Mouse (Mus musculus) monocyte, adult 2 months (primary cell): Measurements from ENCODE around the gene Tnxb.

Source experiments
- DNase-seq, 2 experiments: peaks; one replicate each; pipeline ENCODE4 v3.0.0; 2022; ENCODE audit warnings: low spot score in 2 of 2, low read depth in 1 of 2

Tnxb gene

DNA sequence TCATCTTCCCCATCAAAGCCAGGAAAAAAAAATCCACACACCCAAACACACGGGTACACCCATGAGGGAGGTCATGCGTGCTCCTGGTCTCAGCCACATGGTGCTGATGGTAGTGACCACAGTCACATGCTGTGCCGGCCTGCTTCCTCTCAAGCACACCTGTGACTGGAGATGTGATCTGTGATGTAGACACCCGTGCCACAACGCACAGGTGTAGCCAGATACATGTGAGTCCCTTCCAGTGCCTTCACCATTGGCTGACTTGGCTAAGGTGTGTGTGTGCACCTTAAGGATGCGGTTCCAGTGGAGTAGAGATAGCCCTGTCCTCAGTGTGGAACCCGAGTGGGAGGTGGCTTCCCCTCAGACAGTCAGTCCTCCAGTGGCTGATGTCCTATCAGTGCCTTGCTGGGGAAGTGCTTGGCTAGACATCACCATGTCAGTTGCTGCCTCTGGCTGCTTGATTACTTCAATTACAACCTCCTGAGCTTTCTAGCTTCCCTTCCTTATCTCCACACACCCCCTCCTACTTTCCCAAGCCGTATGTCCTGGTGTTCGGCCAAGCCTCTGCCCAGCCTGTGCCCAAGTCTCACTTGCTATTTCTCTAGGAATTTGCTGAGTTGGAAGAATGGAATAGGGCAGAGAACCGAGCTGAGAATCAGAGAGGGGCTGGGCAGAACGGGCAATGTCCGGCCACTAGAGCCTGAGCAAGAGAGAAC is 11.0 kb upstream of the Tnxb start:
- no peak for DNase-seq

DNA sequence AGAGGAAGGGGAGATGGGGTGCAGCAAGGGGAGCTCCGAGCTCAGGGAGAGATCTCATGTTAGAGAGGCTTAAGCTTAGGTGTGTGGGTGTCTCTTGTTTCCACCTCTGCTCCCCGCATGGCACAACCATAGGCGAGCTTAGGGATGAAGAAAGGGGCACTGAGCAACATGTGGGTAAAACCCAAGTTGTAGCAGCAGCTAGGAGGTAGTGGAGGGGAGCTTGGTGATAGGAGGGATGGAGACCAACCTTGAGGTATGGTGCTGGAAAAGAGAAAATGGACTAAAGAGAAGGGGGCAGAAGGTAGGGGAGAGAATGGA is 10.5 kb upstream of the Tnxb start:
- no peak for DNase-seq

DNA sequence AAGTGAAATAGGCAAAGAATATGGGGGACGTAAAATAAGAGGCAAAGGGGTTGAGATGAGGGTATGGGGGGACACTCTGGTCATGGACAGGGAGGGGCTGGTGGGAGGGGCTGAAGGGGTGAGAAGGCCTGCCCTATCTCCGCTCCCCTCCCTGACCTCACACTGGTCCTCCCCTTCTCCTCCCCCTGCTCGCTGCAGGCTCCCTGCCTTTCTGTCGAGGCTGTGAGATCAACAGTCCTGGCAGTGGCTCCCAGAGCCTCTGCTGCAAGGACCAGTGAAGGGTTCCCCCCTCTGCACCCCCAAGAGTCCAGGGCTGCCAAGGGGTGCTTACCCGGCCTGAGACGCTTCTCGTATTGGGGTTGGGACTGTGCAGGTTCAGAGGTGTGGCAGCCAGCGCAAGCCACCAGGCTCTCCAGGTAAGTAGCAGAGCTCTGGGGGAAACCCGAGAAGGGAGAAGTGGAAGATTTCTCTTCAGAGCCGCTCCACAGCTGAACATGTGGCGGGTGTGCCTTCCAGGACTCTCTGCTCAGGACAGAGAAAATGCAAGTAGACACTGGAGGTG is 10.0 kb upstream of the Tnxb start:
- DNase-seq = no peak

DNA sequence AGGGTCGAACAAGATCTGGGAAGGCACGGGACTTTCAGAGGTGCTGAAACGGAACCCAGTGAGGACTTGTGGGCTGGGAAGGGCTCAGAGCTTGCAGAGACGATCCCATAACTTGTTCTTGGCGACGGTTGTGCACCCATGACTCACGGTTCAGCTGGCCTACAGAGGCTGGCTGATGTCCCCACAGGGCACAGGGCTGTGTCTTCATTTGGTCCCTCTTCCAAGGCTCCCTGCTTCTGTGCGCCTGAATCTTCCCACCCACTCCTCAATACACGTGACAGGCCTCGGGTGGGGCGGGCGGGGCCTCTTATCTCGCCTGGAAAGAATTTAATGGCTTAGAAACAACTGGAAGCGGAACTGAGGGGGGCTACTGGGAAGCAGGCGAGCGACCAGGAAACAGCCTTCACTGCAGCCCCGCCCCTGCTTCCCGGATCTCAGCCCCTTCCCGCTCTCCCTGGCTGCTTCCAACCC is 9.2 kb upstream of the Tnxb start:
- DNase-seq = no peak

DNA sequence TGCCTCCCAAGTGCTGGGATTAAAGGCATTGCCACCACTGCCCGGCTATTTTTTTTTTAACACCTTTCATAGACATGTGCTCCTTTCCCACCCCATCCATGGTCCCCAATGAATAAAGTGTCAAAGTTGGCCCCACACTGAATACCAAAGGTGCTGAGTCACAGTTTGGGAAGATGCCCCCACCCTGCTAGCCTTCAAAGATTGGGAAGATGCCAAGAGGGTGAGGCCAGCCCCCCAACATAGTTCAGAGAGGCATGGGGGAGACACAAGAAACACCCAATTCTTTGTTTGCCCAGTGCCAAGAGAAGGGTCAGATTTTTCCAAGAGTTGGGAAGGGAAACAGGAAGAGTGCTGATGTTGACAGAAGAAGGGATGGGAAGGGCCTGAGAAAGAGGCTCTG is 7.9 kb upstream of the Tnxb start:
- no peak for DNase-seq

DNA sequence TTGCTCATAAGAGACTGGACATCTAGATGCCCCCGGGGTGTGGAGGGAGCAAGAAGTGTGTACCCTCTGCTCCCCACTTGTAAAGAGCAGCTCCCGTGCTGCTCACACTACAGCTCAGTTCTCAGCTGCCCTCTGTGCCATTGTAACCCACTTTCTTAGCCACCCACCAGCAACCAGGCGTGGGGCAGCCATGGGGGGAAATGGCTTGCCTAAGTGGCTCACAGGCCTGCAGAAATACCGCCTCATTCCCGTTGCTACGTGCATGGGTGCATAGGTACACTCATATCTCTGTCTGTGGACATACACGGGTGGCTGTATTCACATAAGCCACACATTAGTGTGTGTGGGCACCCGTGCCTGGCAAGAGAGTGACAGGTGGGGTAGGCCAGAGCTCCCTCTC is 7.4 kb upstream of the Tnxb start:
- no peak for DNase-seq

DNA sequence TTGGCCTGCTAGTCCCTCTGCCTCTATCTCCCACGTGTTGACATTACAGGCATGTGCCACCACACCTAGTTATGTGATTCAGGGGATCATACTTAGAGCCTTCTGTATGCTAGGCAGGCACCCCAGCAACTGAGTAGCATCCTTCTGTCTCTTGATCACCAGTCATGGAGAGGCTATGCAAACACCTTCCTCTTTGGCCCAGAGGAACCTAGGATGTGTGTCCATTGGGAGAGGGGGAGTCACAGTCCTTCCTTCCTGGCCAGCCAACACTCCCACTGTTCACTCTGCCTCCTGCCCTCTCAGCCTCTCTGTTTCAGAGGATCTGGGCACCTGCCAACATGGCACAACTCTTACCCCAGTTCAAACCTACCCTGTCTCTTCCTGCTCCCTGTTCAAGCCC is 6.8 kb upstream of the Tnxb start:
- no peak for DNase-seq

DNA sequence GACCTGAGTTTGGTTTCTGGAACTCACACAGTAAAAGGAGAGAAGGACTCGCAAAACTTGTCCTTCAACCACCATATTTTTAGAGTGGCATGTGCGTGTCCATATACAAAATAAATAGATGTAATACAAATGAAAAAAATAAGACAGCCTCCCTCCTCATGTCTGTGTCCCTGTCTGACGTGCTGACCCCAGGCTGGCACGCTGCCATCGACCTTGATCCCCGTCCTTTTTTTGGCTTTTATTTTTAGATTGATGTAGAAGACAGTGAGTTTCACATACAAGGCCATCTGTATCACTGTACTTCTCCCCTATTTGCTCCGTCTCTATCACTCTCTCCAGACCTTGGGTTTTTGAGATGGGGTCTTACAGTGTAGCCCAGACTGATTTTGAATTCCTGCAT is 5.9 kb upstream of the Tnxb start:
- DNase-seq = no peak

DNA sequence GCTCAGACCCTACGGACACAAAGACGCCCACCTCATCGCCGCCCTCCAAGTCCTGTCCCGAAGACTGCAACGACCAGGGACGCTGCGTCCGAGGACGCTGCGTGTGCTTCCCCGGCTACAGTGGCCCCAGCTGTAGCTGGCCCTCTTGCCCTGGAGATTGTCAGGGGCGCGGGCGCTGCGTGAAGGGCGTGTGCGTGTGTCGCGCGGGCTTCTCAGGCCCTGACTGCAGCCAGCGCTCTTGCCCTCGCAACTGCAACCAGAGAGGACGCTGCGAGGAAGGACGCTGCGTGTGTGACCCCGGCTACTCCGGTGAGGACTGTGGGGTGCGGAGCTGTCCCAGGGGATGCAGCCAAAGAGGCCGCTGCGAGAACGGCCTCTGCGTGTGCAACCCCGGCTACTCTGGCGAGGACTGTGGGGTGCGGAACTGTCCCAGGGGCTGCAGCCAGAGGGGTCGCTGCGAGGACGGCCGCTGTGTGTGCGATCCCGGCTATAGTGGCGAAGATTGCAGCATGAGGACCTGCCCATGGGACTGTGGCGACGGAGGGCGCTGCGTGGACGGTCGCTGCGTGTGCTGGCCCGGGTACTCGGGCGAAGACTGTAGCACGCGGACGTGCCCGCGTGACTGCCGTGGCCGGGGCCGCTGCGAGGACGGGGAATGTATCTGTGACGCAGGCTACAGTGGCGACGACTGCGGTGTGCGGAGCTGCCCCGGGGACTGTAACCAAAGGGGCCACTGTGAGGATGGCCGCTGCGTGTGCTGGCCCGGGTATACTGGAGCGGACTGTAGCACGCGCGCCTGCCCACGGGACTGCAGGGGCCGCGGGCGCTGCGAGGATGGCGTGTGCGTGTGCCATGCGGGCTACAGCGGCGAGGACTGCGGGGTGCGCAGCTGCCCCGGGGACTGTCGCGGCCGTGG is 1.1 kb downstream of the Tnxb start:
- no peak for DNase-seq

DNA sequence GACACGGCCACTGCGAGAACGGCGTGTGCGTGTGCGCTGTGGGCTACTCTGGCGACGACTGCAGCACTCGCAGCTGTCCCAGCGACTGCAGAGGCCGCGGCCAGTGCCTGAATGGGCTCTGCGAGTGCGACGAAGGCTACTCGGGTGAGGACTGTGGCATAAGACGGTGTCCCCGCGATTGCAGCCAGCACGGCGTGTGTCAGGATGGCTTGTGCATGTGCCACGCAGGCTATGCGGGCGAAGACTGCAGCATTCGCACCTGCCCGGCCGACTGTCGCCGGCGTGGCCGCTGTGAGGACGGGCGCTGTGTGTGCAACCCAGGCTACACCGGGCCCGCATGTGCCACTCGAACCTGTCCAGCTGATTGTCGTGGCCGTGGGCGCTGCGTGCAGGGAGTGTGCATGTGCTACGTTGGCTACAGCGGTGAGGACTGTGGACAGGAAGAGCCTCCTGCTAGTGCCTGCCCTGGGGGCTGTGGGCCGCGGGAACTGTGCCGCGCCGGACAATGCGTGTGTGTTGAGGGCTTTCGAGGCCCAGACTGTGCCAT is 2.0 kb downstream of the Tnxb start:
- no peak for DNase-seq

DNA sequence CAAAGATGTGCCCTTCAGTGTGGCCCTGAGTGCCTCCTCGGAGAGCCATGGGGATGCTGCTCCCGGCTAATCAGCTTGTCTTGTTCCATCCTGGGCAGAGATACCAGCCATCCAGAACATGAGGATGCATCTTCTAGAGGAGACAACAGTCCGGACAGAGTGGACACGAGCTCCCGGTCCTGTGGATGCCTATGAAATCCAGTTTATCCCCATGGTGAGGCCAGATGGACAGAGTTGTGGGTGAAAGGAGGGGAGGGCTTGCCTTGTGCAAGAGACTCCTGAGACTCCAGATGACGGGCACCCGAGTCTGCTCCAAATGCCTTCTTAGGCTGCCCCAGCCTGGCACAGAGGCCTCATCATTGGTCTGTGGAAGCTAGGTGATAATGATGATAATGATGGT is 2.8 kb downstream of the Tnxb start:
- DNase-seq = no peak

DNA sequence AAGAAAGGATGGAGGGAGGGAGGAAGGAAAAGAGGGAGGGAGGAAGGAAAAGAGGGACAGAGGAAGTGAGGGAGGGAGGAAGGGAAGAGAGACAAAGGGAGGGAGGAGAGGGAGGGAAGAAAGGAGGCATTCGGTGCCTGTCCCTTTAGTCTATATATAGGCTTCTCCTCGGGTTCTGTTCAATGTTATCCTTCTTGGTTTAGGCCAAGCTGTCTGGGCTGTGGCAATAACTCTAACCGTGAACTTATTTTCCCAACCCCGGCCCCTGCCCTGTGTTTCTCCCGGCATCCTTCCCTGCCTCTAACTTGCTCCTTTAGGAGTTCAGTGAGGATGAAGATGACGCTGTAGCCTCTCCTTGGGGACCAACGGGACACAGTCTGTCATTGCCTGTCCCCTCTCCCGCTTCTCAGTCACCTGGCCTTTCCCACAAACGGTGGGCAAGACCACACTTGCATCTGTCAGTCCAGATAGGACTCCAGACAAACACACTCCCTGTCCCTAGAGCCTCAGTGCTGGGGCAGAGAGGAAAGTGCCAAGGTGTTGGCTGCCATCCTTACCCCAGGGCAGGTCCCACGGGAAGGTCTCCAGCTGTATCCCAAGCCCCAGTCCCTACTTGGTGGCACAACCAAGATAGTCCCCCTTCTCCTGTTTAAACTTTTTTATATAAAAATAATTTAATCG is 4.3 kb downstream of the Tnxb start:
- no peak for DNase-seq

DNA sequence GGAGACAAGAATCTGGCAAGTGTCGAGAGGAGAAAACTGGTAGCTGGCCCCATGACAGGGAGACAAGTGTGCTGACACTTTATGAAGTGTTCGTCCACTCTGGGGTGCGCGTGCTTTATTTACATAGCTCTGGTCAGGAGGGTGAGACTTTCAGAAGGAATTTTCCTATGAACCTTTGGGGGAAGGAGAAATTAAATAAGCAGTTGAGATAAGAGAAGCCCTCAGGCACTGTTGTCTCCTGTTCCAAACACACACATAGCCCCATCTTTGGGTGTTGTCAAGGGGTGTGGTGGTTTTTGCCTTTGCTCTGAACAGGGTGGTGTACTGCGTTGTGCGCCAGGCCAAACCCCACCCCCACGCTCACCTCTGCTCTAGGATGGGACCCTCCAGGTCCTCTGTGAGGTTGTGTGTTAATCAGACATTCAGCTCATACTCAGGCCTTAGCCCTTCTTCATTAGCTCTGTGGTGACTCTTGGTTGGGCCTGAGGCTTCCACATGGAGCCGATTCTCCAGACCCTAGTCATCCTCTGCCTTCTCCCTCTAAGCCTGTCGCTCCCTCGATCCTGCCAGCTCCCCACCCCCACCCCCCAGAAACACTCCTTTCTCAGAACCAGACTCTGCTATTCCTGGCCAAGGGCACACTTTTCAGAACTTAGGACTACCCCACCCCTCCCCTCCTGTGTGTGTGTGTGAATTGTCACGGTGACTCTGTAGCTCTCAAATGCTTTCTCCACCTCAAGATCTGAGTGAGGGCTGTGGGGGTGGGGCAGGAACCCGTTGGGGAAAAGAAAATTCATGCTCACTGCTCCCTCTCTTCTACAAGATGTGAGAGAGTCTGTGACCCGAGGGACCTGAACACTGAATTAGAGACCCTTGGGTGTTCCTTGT is 5.1 kb downstream of the Tnxb start:
- no peak for DNase-seq

DNA sequence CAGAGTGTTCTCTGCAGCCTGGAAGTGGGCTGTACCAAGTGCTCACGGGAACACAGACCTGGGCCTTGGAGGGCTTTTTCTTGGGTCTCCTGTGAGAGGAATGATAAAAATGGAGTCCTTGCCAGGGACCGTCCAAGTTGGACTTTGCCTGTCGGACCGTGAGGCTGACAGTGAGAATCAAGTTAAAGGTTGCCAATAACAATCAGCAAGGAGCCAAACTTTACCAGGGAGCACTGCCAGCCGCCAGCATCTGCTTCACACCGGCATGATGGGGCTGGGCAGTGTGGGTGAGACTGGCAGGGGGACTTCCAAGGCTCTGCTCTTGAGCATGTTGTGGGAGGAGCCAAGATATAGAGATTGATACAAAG is 5.7 kb downstream of the Tnxb start:
- no peak for DNase-seq

DNA sequence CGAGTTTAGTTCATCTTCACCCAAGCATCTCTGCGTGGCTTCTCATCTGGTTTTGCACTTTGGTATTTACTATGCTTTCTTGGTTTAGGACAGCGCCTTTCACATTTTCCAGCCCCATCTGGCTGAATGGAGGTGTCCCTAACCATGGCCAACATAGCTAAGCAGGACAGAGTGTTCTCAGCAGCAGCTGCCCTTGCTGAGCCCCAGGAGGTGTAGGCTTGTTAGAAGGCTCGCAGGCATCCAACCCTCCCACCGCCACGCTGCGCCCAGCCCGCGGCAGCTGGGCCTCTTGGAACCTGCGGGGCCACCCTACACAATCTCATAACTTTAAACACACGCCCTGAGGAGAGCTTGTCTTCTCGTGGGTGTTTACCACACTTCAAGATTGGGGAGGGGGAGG is 6.3 kb downstream of the Tnxb start:
- DNase-seq = no peak

DNA sequence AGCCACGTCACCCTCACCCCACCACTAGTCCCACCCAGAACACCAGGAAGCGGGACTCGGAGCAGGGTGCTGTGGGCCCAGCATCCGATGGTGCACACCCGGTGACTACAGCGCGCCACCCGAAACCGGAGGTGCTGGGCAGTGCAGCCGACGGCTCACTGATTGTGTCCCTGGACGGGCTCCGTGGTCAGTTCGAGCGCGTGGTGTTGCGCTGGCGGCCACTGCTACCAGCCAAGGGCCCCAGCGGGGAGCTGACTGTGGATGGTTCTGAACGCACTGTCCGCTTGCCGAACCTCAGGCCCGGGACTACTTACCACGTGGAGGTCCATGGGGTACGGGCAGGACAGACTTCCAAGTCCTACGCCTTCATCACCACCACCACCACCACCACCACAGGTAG is 9.9 kb downstream of the Tnxb start:
- DNase-seq = no peak

DNA sequence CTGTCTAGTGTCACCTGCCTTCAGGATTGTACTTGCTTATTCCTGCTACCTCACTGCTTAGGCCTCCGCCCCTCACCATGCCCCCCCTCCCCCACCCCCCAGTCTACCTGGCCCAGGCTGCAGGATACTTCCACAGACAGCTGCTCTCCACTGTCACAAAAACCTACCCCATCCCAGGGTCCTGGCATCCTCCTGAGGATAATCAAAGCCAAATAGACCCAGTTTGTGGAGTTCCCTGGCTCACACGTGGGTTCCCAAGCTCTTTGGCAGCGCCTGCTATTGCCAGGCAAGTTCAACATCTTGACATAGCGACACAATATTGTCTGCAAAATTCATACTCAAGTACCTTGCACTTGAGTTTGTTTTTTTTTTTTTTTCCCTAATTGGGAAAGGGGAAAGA is 10.3 kb downstream of the Tnxb start:
- no peak for DNase-seq

DNA sequence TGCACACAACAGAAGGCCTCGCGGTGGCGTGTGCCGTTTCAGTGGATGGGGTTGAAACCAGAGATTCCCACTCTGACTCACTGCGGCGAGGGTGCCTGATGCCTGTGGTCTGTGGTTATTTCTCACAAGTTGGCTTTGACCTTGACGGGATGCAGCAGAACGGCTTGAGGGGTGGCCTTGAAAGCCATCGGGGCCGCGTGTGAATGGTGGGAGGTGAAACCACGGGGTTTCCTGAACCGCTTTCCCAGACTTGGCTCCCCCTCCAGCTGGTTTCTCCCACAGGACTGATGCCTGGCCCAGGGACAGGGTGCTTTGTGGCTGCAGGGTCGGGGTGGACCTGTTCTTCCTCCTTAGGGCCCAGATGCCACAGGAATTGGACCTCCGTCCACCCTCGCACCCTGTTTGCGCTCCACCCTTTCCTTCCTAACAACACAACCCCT is 10.8 kb downstream of the Tnxb start:
- DNase-seq = peak; percentile 39 to 52

DNA sequence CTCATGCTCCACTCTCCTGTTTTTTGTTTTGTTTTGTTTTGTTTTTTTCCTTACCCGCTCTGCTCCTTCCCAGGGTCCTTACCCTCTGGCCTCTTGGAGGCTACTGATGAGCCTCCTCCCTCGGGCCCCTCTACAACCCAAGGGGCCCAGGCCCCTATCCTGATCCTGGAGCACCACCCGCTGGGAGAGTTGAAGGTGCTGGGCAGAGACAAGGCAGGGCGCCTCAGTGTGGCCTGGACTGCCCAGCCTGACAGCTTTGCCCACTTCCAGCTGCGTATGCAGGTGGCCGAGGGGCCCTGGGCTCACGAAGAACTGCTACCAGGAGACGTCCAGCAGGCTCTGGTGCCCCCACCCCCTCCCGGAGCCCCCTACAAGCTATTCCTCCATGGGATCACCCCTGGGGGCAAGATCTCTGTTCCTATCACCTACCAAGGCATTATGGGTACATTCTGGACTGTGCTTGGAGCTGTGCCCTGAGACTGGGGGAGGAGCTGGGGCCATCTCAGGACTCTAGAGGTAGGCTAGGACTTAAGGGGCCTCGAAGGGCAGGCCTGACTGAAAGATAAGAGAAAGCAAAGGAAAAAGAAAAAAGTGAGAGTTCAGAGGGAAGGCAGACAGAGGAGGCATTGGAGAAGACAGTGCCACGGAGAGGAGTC is 11.7 kb downstream of the Tnxb start:
- DNase-seq = no peak

DNA sequence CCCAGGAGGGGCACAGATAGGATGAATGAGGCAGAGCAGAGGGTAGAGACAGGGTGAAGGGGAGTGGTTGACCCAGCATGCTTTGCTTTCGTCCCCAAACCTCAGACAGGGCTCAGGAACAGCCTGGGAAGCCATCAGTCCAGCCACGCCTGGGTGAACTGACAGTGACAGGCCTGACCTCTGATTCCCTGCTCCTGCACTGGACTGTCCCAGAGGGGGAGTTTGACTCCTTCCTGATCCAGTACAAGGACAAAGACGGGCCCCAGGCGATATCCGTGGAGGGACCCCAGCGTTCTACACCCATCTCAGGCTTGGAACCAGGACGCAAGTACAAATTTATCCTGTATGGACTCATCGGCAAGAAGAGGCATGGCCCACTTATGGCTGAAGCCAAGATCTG is 12.8 kb downstream of the Tnxb start:
- DNase-seq = no peak
